Mouse (Mus musculus) left cerebral cortex, postnatal 10 days (tissue): ENCODE results near the gene Myzap. TPM values are rescaled to one million over a fixed set of nuclear protein-coding genes. Genes with fewer than 3 reads are reported as not detected.

Source experiments
- total RNA-seq, 2 experiments: library from RNA; stranded (reverse); gene quantifications; 2 replicates each; pipeline ENCODE4 v1.2.3; 2021

The Myzap gene
- total RNA-seq, 2 experiments from 2014 or later = 1.9 to 3.0 TPM

Other genes with a start within 250 kb of the Myzap start
- 100 to 1,000 TPM; 189 TPM for gene Polr2m, start 106.4 kb downstream of the Myzap start, total RNA-seq
- gene Cgnl1, start 179.2 kb upstream of the Myzap start, total RNA-seq = 10 to 100 TPM; 10.5 to 12.7 TPM